Mouse (Mus musculus) NIH3T3 (cell line): Measurements from ENCODE around the gene Arfip2.

Experiments used
- DNase-seq: peaks from one replicate; pipeline ENCODE4 v3.0.0-alpha.2; 2012; ENCODE audit warnings: low read depth

The Arfip2 gene

GRCm38 (mm10) chr7:105640233-105640893, at the start of gene Arfip2, which contains the start of gene Gm45799:
TSS of gene Arfip2 (minus strand) at chr7:105640416.
TSS of gene Gm45799 (plus strand) at chr7:105640552.
- DNase-seq: peak; percentile 96

GRCm38 (mm10) chr7:105685541-105686197, 45.5 kb upstream of the Arfip2 start:
- DNase-seq: no peak

- peak; percentile 80 for DNase-seq
Measured at GRCm38 (mm10) chr7:105650639-105651435, 10.6 kb upstream of the Arfip2 start, which contains the start of gene Dnhd1. TSS of gene Dnhd1 (plus strand) at chr7:105650827.

- peak; percentile 15 for DNase-seq
Measured at GRCm38 (mm10) chr7:105641936-105642335, 1.7 kb upstream of the Arfip2 start.

GRCm38 (mm10) chr7:105640894-105641255, 659 bp upstream of the Arfip2 start:
- DNase-seq: peak; percentile 44

- no peak for DNase-seq
Measured at GRCm38 (mm10) chr7:105639756-105640155, 460 bp downstream of the Arfip2 start, which contains the start of gene Timm10b. TSS of gene Timm10b (plus strand) at chr7:105640056.

GRCm38 (mm10) chr7:105639304-105639703, 912 bp downstream of the Arfip2 start:
- DNase-seq: peak; percentile 35

- no peak for DNase-seq
Measured at GRCm38 (mm10) chr7:105638776-105639175, 1.4 kb downstream of the Arfip2 start.

GRCm38 (mm10) chr7:105635726-105636125, 4.5 kb downstream of the Arfip2 start:
- DNase-seq: no peak

GRCm38 (mm10) chr7:105634272-105634920, 5.8 kb downstream of the Arfip2 start:
- no peak for DNase-seq

- DNase-seq: no peak
Measured at GRCm38 (mm10) chr7:105633801-105634135, 6.4 kb downstream of the Arfip2 start.

- peak; percentile 94 for DNase-seq
Measured at GRCm38 (mm10) chr7:105633127-105633800, 7.0 kb downstream of the Arfip2 start, which contains the start of gene Trim3. TSS of gene Trim3 (minus strand) at chr7:105633571.

GRCm38 (mm10) chr7:105632551-105632972, 7.7 kb downstream of the Arfip2 start:
- no peak for DNase-seq

- peak; percentile 43 for DNase-seq
Measured at GRCm38 (mm10) chr7:105628633-105629032, 11.6 kb downstream of the Arfip2 start.

GRCm38 (mm10) chr7:105625397-105625796, 14.8 kb downstream of the Arfip2 start:
- no peak for DNase-seq

- DNase-seq: peak; percentile 51
Measured at GRCm38 (mm10) chr7:105621646-105622292, 18.4 kb downstream of the Arfip2 start.

GRCm38 (mm10) chr7:105621053-105621452, 19.2 kb downstream of the Arfip2 start:
- DNase-seq: peak; percentile 52

- no peak for DNase-seq
Measured at GRCm38 (mm10) chr7:105619701-105620100, 20.5 kb downstream of the Arfip2 start.

- no peak for DNase-seq
Measured at GRCm38 (mm10) chr7:105617810-105618209, 22.4 kb downstream of the Arfip2 start.

GRCm38 (mm10) chr7:105616561-105616960, 23.7 kb downstream of the Arfip2 start:
- no peak for DNase-seq

- DNase-seq: no peak
Measured at GRCm38 (mm10) chr7:105615720-105616119, 24.5 kb downstream of the Arfip2 start.
